Mouse (Mus musculus) gastrocnemius, adult 18-20 months (tissue): ENCODE data around the gene Tes. TPM values are rescaled to one million over a fixed set of nuclear protein-coding genes. Genes with fewer than 3 reads are reported as not detected.

Experiments used
- DNase-seq: peaks from one replicate; pipeline ENCODE4 v3.0.0; 2021; ENCODE audit warnings: low spot score
- total RNA-seq, 2 experiments: library from RNA; stranded (reverse); gene quantifications; 2 replicates each; pipeline ENCODE4 v1.2.3; 2021

Gene Tes
- total RNA-seq, 2 experiments from 2014 or later, result 1.1 to 2.1 TPM

GRCm38 (mm10) chr6:17152551-17152950 lies 87.6 kb downstream of the Tes start:
- no peak for DNase-seq

Other genes with a start within 250 kb of the Tes start
- not detected for gene Tfec, start 166.7 kb upstream of the Tes start, total RNA-seq
- 10 to 100 TPM; 13.7 to 22.1 TPM for gene Cav2, start 216.0 kb downstream of the Tes start, total RNA-seq
- gene Cav1, start 241.2 kb downstream of the Tes start, total RNA-seq, result 100 to 1,000 TPM; 102 to 138 TPM